Mouse (Mus musculus): ENCODE data around the gene Lmo4. TPM values are rescaled to one million over a fixed set of nuclear protein-coding genes. Genes with fewer than 3 reads are reported as not detected.
A peak's percentile ranks its signal among the peaks of the same experiment; 100 is the strongest.

The Lmo4 gene
- 44.8 and 50.7 TPM in 2 replicates for polyA plus RNA-seq (2015; fragmentation: Nextera tagmentation; extraction: Ambion mirVana)

GRCm38 (mm10) chr3:144204413-144205311, at the start of gene Lmo4:
TSS of gene Lmo4 (minus strand) at chr3:144205220.
- peak within 1 kb of the TSS; percentile 99 for H3K27ac ChIP-seq (replicated peaks)
- H3K9ac ChIP-seq (ENCODE audit: low read length), result peak within 1 kb of the TSS; percentile 73
- ATAC-seq (ENCODE audit: low FRiP score, low TSS enrichment) (peak; percentile 84), DNase-seq (ENCODE audit: low spot score) (peak; percentile 89)
- H3K4me2 ChIP-seq (replicated peaks; ENCODE audit: low read depth), result peak within 1 kb of the TSS; percentile 96
- TF ChIP-seq CTCF (IDR thresholded peaks at IDR 0.05; ENCODE audit: low read depth), result no peak
- TF ChIP-seq EP300 (optimal IDR thresholded peaks at IDR 0.05), result no peak
- peak within 1 kb of the TSS; percentile 83 for H3K4me3 ChIP-seq (ENCODE audit: low read depth, low read length)
- WGBS, result under 1% methylated on average over 42 of the region's 76 CpGs
- H3K36me3 ChIP-seq (ENCODE audit: control insufficient read depth, insufficient read depth, low read length), result no peaks in the 10 kb centered on the region
- H3K27me3 ChIP-seq (ENCODE audit: control insufficient read depth, insufficient read depth, low read length), result no peaks in the 10 kb centered on the region
- H3K9me3 ChIP-seq (ENCODE audit: control insufficient read depth, low read length), result no peaks in the 10 kb centered on the region
- H3K4me1 ChIP-seq (replicated peaks; ENCODE audit: control insufficient read depth, insufficient read depth), result no peaks in the 10 kb centered on the region

- H3K4me3 ChIP-seq (ENCODE audit: low read depth, low read length), result no peak overlapping the region
- no peaks in the 10 kb centered on the region for H3K36me3 ChIP-seq (ENCODE audit: control insufficient read depth, insufficient read depth, low read length)
- TF ChIP-seq CTCF (IDR thresholded peaks at IDR 0.05; ENCODE audit: low read depth) (no peak), EP300 (optimal IDR thresholded peaks at IDR 0.05) (no peak)
- ATAC-seq (ENCODE audit: low FRiP score, low TSS enrichment), result no peak
- 86% methylated on average over 5 of the region's 5 CpGs for WGBS
- H3K27me3 ChIP-seq (ENCODE audit: control insufficient read depth, insufficient read depth, low read length), result no peaks in the 10 kb centered on the region
- no peak for DNase-seq (ENCODE audit: low spot score)
- H3K9ac ChIP-seq (ENCODE audit: low read length), result no peak overlapping the region
- H3K4me2 ChIP-seq (replicated peaks; ENCODE audit: low read depth), result no peak overlapping the region
- H3K27ac ChIP-seq (replicated peaks), result no peak overlapping the region
- no peaks in the 10 kb centered on the region for H3K9me3 ChIP-seq (ENCODE audit: control insufficient read depth, low read length)
- H3K4me1 ChIP-seq (replicated peaks; ENCODE audit: control insufficient read depth, insufficient read depth), result no peaks in the 10 kb centered on the region
Measured at GRCm38 (mm10) chr3:144254281-144254680, 49.3 kb upstream of the Lmo4 start.

GRCm38 (mm10) chr3:144253018-144253417, 48.0 kb upstream of the Lmo4 start:
- Histone ChIP-seq H3K27ac (replicated peaks) (no peak overlapping the region), H3K4me2 (replicated peaks; ENCODE audit: low read depth) (no peak overlapping the region), H3K27me3 (ENCODE audit: control insufficient read depth, insufficient read depth, low read length) (no peaks in the 10 kb centered on the region), H3K36me3 (ENCODE audit: control insufficient read depth, insufficient read depth, low read length) (no peaks in the 10 kb centered on the region), H3K9ac (ENCODE audit: low read length) (no peak overlapping the region), H3K9me3 (ENCODE audit: control insufficient read depth, low read length) (no peaks in the 10 kb centered on the region), H3K4me1 (replicated peaks; ENCODE audit: control insufficient read depth, insufficient read depth) (no peaks in the 10 kb centered on the region), H3K4me3 (ENCODE audit: low read depth, low read length) (no peak overlapping the region)
- DNase-seq (ENCODE audit: low spot score) (no peak), ATAC-seq (ENCODE audit: low FRiP score, low TSS enrichment) (no peak)
- TF ChIP-seq EP300 (optimal IDR thresholded peaks at IDR 0.05), result no peak
- no peak for TF ChIP-seq CTCF (IDR thresholded peaks at IDR 0.05; ENCODE audit: low read depth)
- WGBS, result 56% methylated on average over 6 of the region's 6 CpGs

DNA sequence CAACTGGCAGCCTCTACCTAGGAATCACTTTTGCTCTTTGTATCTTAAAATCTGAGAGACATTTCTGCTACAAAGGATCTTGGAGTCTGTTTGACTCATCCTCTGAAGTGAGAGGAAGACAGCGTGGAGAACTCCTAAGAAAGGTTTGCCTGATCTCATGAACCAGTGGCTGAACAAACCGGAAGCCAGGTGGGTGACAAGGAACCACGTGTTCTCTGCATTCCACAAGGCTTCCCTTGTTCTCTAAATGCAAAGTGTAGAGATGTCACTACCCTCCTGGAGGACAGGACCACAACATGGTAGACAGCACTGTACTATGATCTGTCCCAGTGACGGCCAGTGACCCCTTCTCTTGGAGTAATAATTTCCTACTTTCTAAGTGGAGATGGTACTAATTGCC, 47.1 kb upstream of the Lmo4 start:
- 80% methylated on average over 4 of the region's 4 CpGs for WGBS
- Histone ChIP-seq H3K27me3 (ENCODE audit: control insufficient read depth, insufficient read depth, low read length) (no peaks in the 10 kb centered on the region), H3K4me2 (replicated peaks; ENCODE audit: low read depth) (no peak overlapping the region), H3K4me3 (ENCODE audit: low read depth, low read length) (no peak overlapping the region), H3K27ac (replicated peaks) (no peak overlapping the region), H3K36me3 (ENCODE audit: control insufficient read depth, insufficient read depth, low read length) (no peaks in the 10 kb centered on the region), H3K4me1 (replicated peaks; ENCODE audit: control insufficient read depth, insufficient read depth) (no peaks in the 10 kb centered on the region), H3K9me3 (ENCODE audit: control insufficient read depth, low read length) (no peaks in the 10 kb centered on the region), H3K9ac (ENCODE audit: low read length) (no peak overlapping the region)
- DNase-seq (ENCODE audit: low spot score), result no peak
- no peak for ATAC-seq (ENCODE audit: low FRiP score, low TSS enrichment)
- no peak for TF ChIP-seq CTCF (IDR thresholded peaks at IDR 0.05; ENCODE audit: low read depth)
- no peak for TF ChIP-seq EP300 (optimal IDR thresholded peaks at IDR 0.05)

- ATAC-seq (ENCODE audit: low FRiP score, low TSS enrichment) (no peak), DNase-seq (ENCODE audit: low spot score) (peak; percentile 78)
- Histone ChIP-seq H3K9me3 (ENCODE audit: control insufficient read depth, low read length) (no peaks in the 10 kb centered on the region), H3K4me2 (replicated peaks; ENCODE audit: low read depth) (no peak overlapping the region), H3K4me1 (replicated peaks; ENCODE audit: control insufficient read depth, insufficient read depth) (no peaks in the 10 kb centered on the region), H3K4me3 (ENCODE audit: low read depth, low read length) (no peak overlapping the region), H3K27me3 (ENCODE audit: control insufficient read depth, insufficient read depth, low read length) (no peaks in the 10 kb centered on the region), H3K27ac (replicated peaks) (no peak overlapping the region), H3K9ac (ENCODE audit: low read length) (no peak overlapping the region), H3K36me3 (ENCODE audit: control insufficient read depth, insufficient read depth, low read length) (no peaks in the 10 kb centered on the region)
- WGBS, result 24% methylated on average over 15 of the region's 15 CpGs
- TF ChIP-seq CTCF (IDR thresholded peaks at IDR 0.05; ENCODE audit: low read depth) (peak; percentile 89), EP300 (optimal IDR thresholded peaks at IDR 0.05) (no peak)
Measured at GRCm38 (mm10) chr3:144242025-144242673, 37.1 kb upstream of the Lmo4 start.

DNA sequence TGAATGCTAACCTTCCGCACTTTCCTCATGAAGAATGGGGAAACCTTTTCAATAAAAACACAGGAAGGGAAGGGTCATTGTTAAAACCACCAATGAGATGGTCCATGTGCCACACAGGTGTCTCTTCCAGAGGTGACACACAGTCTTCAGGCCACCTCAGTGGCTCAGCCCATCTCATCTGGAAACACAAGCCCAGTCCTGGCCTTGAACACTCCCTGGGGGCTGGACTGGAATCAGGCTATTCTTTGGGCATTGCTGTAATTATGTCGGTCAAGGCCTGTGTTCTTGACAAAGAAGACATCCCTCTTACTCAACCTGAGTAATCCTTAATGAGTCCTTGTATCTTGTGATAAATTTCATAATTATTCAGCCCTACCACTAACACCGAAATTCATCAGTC, 36.1 kb upstream of the Lmo4 start:
- H3K9me3 ChIP-seq (ENCODE audit: control insufficient read depth, low read length), result no peaks in the 10 kb centered on the region
- no peak for TF ChIP-seq EP300 (optimal IDR thresholded peaks at IDR 0.05)
- no peak for TF ChIP-seq CTCF (IDR thresholded peaks at IDR 0.05; ENCODE audit: low read depth)
- no peak overlapping the region for H3K27ac ChIP-seq (replicated peaks)
- H3K4me1 ChIP-seq (replicated peaks; ENCODE audit: control insufficient read depth, insufficient read depth), result no peaks in the 10 kb centered on the region
- ATAC-seq (ENCODE audit: low FRiP score, low TSS enrichment) (no peak), DNase-seq (ENCODE audit: low spot score) (no peak)
- H3K4me3 ChIP-seq (ENCODE audit: low read depth, low read length), result no peak overlapping the region
- WGBS, result 93% methylated on average over 3 of the region's 3 CpGs
- no peaks in the 10 kb centered on the region for H3K36me3 ChIP-seq (ENCODE audit: control insufficient read depth, insufficient read depth, low read length)
- H3K4me2 ChIP-seq (replicated peaks; ENCODE audit: low read depth), result no peak overlapping the region
- H3K27me3 ChIP-seq (ENCODE audit: control insufficient read depth, insufficient read depth, low read length), result no peaks in the 10 kb centered on the region
- no peak overlapping the region for H3K9ac ChIP-seq (ENCODE audit: low read length)
